Mouse (Mus musculus) spleen, postnatal 4 days (tissue): Measurements from ENCODE around the gene Ccdc28a.

Experiments
- DNase-seq, 2 experiments: peaks; one replicate each; pipeline ENCODE4 v3.0.0; 2022; ENCODE audit warnings: low spot score in 2 of 2

The Ccdc28a gene

DNA sequence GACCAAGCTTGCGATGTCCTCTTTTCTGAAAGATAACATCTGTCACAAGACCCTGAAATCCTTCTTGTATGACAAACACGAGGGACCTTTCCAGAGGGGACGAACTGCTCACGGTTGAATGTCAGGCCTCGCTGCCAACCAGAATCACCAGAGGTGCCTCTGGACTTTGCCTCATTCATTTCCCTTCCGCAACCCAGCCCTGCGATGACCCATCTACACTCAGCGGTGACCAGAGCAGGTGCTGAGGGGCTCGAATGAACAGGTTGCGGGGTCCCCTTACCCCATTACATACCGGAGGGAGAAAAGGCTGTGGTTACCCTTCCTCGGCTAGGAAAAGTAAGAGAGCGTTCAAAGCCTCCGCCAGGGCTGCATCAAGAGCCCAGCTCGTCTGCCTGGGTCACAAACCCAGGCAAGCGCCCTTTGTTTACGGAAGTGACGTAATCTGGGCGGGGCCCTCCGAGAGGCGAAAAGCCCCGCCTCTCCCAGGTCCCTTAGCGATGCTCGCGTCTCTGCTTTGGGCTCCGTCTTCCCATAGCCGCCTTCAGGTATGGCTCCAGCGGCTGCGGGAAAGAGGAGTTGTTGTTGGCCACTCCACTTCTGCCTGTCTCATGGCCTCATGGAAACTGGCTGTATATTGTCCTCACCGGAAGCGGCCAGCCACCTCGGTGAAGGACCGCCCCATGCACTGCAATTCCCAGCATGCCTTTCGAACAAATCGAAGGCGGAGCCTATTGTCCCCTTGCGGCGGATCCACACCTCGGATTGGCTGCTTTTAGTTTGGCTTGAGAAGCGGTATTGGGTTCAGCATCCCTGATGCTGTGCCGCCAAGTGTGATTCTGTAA lies at the start of gene Ccdc28a:
Gene Ccdc28a, minus strand, starts transcription at position 439 of the 842 bp plus-strand sequence.
- DNase-seq = peak; percentile 92 to 96

DNA sequence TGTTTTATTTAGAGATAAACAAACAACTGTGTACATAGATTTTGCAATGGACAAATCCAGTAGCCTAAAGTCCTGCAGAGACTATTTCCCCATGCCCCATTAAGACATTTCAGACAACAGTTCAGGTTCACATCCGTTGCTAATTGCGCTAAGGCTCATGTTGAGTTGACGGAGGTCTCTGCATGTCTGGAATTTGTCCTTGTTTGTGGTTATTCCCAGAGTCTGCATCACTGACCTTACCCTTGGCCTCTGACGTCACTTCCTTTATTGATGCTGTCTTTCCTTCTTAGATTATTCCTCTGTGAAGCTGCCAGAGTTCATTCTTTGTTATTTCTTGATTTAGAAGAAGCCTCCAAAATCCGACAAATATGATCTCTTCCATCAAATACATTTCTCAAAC lies 49.2 kb upstream of the Ccdc28a start:
- no peak for DNase-seq

DNA sequence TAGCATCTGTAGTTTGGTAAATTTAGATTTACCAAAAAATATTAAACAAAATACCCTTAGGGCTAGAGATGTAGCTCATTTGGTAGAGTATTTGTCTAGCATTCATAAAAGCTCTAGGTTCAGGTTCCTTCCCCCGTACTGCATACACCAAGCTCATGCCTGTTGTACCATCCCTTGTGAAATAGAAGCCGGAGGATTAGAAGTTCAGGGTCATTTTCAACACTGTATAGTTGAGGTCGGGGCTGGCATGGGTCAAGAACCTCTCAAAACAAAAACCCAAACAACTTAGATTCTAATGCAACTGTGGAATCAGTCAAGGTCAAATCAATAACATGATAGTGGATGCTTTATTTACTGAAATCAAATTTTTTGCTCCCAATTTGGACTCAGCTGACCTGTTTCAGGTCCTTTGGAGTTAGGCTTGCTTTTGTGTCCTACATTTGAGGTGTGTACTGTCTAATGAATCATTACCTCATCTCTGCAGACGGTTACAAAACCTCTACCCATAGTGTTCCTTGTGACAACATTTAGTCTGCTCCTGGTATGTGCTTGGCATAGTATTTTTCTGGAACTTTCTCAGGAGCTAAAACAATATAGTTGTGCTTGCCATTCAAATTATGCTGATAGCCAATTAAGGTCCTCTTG lies 41.4 kb upstream of the Ccdc28a start:
- DNase-seq = no peak

DNA sequence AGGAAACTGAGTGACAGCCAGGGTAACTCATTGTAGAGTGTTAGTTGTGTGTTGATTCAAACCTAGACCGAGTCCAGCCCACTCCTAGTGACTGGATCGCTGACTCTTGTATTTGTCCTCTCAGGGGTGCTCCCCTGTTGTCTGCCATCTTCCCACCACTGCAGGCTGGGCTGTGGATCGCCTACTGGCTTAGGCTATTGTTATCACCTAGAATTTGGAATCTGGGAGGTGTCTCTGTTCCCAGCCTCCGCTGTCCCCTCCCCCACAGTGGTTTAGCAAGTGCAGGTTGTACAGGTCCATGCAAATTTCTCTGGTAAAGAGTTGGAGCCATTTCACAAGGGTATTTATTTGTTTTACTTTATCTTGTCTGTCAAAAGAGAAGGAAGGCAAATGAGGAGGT lies 16.5 kb upstream of the Ccdc28a start:
- DNase-seq = no peak

DNA sequence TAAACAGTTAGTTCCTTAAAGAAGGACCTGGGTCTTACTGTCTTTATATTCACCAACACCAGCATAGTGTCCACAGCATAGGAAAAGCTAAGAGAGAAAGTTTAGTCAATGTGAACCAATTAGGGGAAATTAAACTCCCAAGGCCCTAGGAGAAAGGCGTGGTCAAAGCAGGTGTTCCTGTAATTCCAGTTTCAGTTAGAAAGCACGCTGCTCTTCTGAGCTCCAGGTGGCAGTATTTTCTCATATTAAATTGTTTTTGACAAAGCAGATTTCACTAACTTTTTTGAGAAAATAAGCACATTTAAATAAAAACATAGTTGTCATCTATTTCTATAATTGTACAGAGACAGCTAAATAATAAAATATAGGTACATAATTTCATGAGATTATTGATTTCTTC lies 8.8 kb upstream of the Ccdc28a start:
- DNase-seq = no peak

DNA sequence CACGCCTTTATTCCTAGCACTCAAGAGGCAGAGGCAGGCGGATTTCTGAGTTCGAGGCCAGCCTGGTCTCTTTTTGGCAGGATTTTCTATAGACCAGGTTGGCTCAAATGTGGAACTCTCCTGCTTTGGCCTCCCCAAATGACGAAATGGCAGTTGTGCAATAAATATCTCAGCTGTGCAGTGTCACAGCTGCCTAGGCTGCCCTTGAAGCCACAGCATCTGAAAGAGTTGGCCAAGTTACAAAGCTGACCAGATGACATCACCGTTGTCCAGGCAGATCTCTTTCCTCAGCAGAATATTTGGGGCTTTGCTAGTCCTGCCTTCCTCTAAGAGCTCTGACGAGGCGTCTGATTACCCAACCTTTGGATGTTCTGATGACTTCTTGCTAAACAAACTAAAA lies 2.4 kb upstream of the Ccdc28a start:
- DNase-seq = no peak

DNA sequence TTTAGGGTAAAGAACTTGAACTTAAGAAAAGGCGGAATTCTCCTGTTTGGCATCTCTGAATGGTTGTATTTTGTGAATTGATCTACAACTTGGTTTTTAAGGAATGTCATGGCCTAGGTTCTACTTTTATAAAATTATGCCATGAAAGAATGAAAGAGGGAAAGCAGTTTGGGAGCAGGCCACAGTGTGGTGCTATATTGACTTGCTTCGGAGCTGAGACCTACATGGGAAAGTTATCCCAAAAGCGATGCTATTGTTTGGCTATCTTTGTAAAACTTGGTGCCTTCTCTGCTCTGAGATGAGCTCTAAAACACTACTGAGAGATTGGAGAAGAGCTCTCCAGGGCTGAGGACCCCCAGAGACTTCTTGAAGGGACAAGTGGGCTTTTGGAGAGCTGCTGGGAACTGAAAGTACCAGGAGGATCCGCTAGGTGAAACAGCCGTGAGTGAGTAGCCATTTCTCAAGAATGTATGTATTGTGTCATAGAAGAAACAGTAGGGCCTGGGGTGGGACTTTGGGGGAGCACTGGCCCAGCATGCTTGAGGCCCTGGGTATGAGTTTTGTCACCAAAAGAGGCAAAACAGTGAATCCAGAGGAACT lies 1.6 kb upstream of the Ccdc28a start:
- no peak for DNase-seq

DNA sequence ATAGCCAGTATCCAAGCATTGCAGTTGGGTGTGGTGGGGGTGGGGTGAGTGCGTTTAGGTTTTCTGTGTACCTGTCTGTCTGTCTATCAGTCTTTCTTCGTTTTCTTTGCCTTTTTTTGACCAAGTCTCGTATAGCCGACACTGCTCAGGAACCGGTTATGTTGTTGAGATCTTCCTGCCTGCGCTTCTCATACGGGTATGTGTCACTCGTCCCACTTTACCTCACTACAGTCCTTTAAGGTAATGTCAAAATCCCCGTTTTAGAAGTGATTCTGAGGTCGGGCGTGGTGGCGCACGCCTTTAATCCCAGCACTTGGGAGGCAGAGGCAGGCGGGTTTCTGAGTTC lies 577 bp upstream of the Ccdc28a start:
- DNase-seq = no peak

DNA sequence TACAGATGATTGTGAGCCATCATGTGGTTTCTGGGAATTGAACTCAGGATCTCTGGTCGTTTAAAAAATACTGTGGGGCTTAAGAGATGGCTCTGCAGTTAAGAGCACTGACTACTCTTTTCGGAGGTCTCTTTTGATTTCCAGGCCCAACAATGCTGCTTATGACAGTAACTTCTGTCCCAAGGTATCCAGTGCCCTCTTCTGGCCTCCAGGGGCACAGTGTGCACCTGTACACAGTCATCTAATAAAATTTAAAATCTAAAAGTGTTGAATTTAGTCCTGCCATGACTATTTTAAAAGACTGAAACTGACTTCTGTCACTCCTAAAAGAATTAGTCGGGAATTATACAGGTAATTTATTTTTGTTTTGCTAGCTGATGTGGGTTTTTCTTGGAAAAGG lies 907 bp downstream of the Ccdc28a start:
- DNase-seq = no peak

DNA sequence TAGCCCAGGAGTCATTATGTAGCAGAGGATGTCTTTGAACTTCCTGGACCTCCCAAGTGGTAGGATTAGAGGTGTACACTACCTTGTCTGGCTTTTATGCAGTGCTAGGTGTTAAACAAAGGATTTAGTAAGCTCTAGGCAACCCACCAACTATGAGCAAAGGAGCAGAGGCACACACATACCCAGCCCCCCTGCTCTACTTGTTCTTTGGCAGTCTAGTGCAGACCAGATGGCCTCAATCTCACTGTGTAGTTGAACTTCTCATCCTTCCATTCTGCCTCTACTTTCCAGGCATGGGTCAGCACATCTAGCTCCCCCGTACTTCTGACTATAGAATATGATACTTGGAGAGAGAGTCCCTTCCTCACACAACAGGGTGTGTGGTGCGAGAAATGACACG lies 10.4 kb downstream of the Ccdc28a start:
- no peak for DNase-seq

DNA sequence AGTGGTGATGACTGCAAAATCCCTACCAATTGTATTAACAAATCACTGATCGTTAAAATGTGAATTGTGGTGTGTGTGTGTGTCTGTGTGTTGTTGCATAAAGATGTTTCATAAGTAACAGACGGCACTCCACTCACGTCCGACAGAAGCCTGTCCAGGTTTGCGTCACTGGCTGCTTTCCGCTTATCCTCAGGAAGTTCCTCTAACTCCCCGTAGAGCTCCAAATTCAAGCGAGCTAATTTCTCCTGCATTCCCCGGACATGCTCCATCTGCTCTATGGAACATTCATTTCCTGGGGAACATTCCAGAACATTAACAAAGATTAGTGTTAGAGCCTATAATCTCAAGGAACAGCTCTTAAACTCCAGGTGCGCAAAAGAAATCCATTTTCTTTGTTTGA lies 15.4 kb downstream of the Ccdc28a start:
- no peak for DNase-seq

DNA sequence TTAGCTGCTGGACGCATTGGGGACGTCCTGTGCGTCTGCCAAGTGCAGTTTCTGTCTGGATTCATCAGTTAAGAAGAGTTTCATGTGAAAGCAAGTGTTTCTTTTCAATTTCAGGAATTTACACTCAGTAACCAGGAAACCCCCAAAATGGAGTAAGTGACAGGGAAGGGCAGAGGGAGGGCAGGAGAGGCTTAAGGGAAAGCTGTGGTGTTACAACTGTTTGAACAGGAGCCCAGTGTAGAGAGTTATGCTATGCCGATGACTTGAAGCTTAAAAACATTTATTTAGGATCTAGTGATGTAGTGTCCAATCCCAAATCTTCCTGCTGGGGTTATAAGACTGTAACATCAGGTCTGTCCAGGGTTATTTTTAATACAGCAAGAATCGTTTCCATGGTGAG lies 20.7 kb downstream of the Ccdc28a start:
- DNase-seq = no peak

DNA sequence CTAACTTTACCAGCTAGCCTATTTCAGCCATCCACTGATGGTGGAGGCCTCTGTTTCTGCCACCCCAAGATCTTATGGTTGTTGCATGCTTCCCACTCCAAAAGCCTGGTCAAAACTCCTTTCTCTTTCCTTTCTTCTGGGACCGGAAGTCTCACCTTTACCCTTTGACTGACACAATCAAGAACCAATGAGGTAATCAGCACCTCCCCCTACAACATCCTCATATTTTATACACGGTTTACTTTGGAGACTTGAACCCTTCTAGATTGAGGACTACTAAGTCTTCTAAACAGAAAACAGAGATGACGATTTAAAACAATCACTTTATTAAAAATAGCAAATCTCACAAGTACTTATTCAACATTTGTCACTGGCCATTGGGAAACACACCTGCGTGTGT lies 21.4 kb downstream of the Ccdc28a start:
- no peak for DNase-seq

DNA sequence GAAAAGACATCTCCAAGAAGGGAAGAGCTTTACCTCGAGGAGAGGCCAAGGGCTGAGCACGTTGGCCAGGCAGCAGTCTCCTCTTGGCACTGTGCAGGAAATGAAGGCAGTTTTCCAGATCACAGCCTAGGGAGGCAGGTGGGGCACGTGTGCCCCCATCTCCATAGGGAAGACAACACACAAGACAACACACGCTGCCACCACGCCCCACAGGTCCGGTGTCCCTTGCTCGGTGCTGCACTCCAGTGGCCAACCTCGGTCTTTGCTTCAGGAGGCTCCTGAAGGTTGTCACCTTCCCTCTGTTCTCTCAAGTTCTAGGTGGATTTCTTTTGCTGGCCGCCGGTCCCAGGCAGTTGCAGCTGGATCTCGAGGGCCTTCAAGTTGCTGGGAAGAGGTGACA lies 24.1 kb downstream of the Ccdc28a start, which contains the start of gene Ect2l:
Gene Ect2l, minus strand, starts transcription at position 165 of the 400 bp plus-strand sequence.
- DNase-seq = peak; percentile 16 to 66

DNA sequence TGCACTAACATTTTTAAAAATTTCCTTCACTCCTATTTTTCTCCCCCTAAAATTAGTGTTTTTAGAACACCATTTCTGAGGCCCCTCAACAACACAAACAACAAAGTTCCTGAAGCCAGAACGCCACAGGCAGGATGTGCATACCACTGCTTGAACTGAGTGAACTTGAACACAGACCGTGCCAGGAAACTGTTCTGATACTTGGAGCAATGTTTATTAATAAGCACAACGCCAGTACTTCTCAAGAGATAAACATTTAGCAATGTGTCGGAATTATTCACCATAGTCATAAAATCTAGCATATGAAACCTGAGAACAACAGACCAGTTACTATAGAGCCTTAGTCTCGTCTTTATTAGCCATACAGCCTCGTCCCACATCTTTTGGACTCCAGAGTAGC lies 24.7 kb downstream of the Ccdc28a start:
- no peak for DNase-seq

DNA sequence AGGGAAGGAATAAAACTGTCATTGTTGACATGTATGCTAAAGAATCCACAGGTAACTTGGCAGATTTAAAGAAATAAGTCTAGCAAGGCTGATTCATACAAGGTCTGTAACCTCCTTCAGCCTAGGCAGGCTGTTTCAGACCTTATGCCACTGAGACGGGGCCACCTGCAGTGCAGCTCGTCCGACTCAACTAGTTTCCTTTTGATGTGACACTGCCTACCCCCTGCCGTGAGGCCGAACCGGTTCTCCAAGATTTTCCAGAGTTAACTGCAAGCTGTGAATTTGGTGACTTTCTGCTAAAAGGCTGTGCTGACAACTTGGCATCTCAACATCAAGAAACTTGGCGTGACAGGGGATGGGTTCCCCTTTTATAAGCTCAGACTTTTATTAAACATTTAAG lies 30.7 kb downstream of the Ccdc28a start:
- DNase-seq = no peak

DNA sequence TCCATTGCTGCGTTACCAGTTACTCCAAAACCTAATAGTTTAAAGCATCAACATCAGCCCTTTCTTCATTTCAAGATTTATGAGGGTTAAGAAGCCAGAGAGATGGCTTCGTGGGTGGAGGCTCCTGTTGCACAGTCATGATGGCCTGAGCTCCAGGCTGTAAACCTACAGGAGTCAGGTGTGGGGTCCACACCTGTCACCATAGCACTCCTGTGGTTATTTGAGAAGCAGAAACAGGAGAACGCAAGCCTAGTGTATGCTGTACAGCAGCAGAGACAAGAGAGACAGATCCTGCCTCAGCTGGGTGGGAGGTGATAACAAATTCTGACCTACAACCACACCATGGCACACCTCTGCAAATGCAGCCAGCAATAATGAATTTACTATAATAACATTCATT lies 32.4 kb downstream of the Ccdc28a start:
- DNase-seq = no peak

DNA sequence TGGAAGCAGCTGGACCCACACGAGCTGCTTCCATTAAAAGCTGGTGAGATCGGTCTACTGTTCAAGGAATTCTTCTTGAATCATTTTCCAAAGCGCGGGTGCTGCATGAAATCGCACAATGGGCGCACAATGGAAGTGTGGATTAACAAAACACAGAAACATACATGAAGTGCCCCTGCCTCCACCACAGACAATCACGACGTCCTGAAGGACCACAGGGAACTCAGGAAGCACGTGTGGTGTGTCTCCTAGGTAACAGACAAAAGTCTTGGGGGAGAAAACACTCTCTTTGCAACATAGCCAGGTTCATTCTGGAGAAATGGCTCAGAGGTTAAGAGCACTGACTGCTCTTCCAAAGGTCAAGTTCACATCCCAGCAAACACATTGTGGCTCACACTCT lies 34.1 kb downstream of the Ccdc28a start:
- no peak for DNase-seq

DNA sequence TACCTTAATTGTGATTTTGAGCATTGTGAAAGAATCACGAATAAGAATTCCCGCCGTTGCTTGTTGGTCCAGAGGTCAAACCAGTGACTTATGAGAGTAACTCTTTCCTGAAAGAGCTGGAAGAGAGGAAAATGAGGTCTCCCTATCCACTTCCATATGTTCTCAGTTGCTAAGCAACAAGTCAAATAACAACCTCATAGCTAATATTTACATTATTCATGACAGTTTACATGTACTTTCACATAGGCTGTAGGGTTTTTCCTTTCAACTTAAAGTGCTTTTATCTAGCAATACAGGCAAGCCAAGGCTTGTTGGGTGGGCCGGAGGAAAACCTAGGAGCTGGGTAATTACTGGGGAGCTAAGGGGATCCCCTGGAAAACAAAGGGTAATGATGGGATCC lies 34.9 kb downstream of the Ccdc28a start:
- no peak for DNase-seq

DNA sequence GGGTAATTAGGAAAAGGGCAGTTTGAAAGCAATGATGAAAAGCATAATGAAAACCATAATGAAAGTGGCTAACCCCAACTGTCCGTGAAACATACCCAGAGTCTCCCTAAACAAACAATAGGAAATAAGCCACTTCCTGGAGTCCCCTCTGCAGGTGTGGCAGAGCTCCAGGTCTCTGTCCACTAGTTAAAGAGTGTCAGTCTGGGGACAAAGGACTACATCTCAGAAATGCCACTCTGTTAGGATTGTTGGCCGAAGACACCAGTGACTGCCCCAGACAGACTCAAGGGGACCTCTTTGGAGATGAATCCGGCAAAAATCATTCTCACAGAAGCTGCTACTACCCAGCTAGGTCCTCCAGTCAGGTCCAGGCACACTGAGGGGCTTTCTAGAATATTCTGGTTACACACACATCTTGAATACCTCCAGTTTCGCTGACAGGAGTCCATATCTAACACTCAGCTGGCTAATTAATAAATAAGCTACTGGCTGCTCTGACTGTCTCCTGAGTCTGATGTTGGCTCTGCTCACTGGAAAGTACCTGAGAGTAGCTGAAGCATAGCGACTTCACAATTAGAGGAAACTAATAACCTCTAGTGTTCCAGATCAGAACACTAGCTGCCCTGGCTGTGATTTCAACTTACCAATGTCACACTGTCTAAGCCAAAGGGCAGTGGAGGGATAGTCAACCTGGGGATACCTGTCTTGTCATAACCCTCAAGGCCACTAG lies 36.3 kb downstream of the Ccdc28a start:
- no peak for DNase-seq

DNA sequence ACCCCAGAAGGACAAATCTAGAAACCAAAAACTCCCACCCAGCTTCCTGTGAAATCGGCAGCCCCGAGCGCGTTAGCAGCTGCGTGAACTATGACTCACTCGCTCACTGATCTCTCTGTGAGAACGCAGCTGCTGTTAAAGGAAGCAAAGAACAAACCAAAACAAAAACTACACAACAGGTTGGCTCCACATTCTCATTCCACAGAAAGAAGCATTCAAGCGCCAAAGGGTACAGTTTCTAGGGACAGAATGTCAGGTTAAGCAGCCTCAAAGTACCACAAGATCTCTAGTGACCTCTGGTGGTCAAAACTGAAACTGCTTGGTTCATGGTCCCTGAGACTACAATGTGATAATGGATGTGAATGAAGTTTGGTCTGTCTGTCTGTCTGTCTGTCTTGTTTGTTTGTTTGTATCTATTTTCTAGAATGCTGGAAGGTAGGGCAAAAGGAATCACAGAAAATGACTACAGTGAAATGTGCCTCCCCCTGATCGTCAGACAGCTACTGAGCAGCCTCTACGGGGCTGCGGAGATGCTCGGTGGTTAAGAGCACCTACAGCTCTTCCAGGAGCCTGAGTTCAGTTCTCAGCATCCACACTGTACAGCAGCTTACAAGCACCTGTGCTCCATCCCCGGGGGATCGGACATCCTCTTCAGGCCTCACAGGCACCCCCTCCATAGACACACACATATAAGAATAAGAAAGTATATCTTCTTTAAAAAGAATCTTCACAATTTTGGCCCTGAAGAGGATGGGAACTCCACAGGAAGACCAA lies 37.4 kb downstream of the Ccdc28a start:
- DNase-seq = peak; percentile 63 to 83

DNA sequence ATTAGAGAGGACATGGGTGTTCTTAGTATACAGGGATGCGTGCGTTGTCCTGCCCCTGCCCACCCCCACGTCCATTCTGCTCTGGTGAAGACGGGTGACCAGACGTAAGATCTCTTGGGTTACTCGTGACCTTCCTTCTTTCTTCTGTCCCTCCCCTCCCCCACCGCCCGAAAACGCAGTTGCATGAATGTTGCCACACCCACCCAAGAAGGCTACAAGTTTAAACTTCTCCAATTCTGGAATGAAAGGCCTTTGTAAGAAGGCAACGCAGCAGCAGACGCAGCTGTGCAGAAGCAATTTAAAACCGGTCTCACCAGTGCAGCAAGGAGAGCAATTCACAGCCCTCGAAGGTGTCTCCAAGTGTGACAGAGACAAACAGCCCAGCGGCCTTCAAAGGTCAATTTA lies 40.1 kb downstream of the Ccdc28a start:
- DNase-seq = peak in 1 of 2 experiments; percentile 26
